Mouse (Mus musculus) forebrain, embryonic 10.5 days (tissue): ENCODE measurements around the gene Pcbp4. TPM values are rescaled to one million over a fixed set of nuclear protein-coding genes. Genes with fewer than 3 reads are reported as not detected.

ENCODE experiments used
- DNase-seq: peaks from one replicate; pipeline ENCODE4 v3.0.0-alpha.2; 2017; ENCODE audit warnings: low spot score; ENCODE audit errors: extremely low spot score
- H3K27ac ChIP-seq: fragments of 300-500 bp; sonication (generic); 2 replicates; pipeline ENCODE4 v1.5.1; 2016; ENCODE audit warnings: mild to moderate bottlenecking
- H3K27me3 ChIP-seq: fragments of 300-500 bp; sonication (generic); 2 replicates; pipeline ENCODE4 v1.6.1; 2016; ENCODE audit warnings: mild to moderate bottlenecking; ENCODE audit not compliant: poor library complexity, severe bottlenecking
- H3K36me3 ChIP-seq: fragments of 300-500 bp; sonication (generic); replicated peaks from 2 replicates; pipeline ENCODE4 v1.6.1; 2016; ENCODE audit warnings: mild to moderate bottlenecking, moderate library complexity
- H3K4me1 ChIP-seq: fragments of 300-500 bp; sonication (generic); 2 replicates; pipeline ENCODE4 v1.6.1; 2016
- H3K4me3 ChIP-seq: fragments of 300-500 bp; sonication (generic); 2 replicates; pipeline ENCODE4 v1.5.1; 2016; ENCODE audit warnings: mild to moderate bottlenecking, moderate library complexity
- H3K9me3 ChIP-seq: fragments of 300-500 bp; sonication (generic); 2 replicates; pipeline ENCODE4 v1.6.1; 2016; ENCODE audit warnings: mild to moderate bottlenecking, moderate library complexity
- WGBS: fragments of 180-500 bp; shearing (Covaris S2); methylation state at CpG from one replicate; pipeline ENCODE4 v1.1.7; 2016; 5-methylcytosine and 5-hydroxymethylcytosine counted together
- polyA plus RNA-seq: library from polyadenylated mRNA; unstranded; fragments of >200 nt; fragmentation: Nextera tagmentation; extraction: Ambion mirVana; gene quantifications from 2 replicates; pipeline ENCODE4 v1.2.1, GENCODE M21; 2016

The Pcbp4 gene
- polyA plus RNA-seq: 337 and 351 TPM in 2 replicates

DNA sequence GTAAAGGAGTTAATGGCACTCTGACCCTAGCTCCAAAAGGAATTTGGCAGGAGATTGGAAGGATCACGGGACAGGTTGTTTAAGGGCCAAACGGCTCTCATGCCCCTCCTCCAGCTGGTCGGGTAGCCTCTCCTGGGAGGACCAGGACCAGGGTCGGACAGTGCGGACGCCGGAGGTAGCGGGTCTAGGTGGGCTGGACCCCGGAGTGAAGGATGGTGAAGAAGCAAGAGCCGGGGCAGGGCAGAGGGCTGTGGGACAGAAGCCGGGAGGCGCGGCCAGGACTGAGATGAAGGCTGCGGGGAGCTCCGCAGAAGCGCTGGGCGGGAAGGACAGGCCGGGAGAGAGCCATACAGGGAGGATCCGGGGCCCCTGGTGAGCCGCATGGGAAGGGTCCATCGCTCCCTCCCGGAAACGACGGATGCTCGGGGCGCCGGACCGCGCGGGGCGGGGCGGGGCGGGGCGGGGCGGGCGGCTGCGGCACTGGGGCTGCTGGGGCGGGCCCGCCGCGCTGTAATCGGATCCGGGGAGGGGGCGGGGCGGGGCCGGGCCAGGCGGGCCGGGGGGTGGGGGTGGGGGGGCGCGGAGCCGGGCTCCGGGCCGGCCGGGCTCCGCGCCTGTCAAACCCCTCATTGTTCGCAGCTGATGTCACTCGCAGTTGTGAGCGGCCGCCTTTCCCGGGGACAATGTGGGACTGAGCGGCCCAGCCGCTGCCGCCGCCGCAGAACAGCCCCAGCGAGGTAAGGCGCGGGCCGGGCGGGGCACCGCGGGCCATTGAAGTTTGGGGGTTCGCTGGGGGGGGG, at the start of gene Pcbp4:
Gene Pcbp4 (plus strand): TSS at position 21 of the 800 bp plus-strand sequence.
- Histone ChIP-seq H3K4me1 (peaks cover 94% of the 10 kb centered on the region), H3K36me3 (peaks cover 25% of the 10 kb centered on the region), H3K9me3 (no peaks in the 10 kb centered on the region), H3K4me3 (peak within 1 kb of the TSS; percentile 93), H3K27ac (peak within 1 kb of the TSS; percentile 98), H3K27me3 (peaks cover 10% of the 10 kb centered on the region; the same call in 1 of the 2 replicates)
- WGBS: under 1% methylated on average over 63 of the region's 74 CpGs
- DNase-seq: peak; percentile 85

DNA sequence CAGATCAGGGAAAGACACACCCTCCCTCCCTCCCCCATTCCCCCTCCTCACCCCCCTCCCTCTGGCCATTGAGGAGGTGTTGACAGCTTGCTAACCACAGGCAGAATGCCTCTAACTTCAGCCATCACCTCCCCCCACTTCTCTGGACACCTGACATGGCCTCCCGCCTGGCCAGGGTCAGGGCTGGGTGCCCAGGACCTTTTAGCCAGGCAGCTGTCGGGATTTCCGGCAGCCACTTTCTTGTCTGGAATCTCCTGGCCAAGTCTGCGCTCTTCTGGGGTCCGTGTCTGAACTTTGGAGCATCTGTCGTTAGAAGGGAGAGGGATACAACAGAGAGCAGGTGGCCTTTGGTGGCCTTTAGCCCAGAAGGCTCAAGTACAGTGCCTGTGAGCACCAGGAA, 47.8 kb upstream of the Pcbp4 start:
- Histone ChIP-seq H3K36me3 (no peaks in the 10 kb centered on the region), H3K27ac (peak overlapping the region; percentile 26), H3K9me3 (peaks cover 6% of the 10 kb centered on the region; the same call in 1 of the 2 replicates), H3K4me3 (no peak overlapping the region), H3K27me3 (no peaks in the 10 kb centered on the region; the same call in 1 of the 2 replicates), H3K4me1 (peaks cover 46% of the 10 kb centered on the region)
- DNase-seq: no peak
- 45% methylated on average over 6 of the region's 6 CpGs for WGBS

DNA sequence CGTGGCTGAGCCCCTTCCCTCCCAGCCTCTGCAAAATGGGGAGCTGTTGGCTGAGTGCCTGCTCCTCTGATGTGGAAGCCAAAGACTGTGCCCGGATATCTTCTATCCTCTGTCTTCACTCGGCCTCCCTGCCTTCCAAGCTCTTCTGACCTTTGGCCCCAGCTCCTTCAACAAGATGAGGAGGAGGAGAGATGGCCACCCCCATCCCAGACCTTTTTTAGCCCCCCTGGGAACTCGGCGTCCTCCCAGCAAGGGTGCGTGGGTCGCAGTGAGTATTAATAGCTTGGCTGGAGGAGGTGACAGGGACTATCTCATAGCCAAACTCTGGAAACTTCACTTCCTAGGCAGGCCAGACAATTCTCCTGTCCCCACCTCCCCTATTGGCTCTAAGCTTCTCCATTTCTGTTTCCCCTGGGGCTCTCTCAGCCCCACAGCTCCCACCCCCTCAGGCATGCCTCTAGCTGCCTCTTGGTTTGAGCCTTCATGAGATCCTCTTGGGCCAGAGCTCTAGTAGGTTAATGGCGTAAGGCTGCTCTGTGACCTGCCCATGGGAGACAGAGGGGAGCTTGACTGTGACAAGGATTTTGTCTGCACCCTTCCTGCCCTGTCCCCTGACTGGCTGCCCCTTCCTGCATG, 46.5 kb upstream of the Pcbp4 start:
- Histone ChIP-seq H3K4me3 (no peak overlapping the region), H3K9me3 (peaks cover 6% of the 10 kb centered on the region; the same call in 1 of the 2 replicates), H3K27me3 (no peaks in the 10 kb centered on the region), H3K4me1 (peaks cover 59% of the 10 kb centered on the region), H3K27ac (peak overlapping the region; percentile 52), H3K36me3 (no peaks in the 10 kb centered on the region)
- WGBS: 74% methylated on average over 8 of the region's 8 CpGs
- DNase-seq: no peak

DNA sequence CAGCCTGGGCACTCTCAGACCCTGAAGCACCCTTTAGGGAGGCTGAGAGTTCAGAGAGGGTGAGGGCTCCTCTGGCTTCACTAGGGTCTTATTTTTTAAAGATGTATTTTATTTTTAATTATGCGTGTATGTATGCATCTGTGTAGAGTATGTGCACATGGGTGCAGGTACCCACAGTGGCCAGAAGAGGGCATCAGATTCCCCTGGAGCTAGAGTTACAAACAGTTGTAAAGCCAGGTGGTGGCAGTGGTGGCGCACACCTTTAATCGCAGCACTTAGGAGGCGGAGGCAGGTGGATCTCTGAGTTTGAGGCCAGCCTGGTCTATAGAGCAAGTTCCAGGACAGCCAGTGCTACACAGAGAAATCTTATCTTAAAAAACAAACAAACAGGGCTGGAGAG, 44.0 kb upstream of the Pcbp4 start:
- peaks cover 57% of the 10 kb centered on the region for H3K4me1 ChIP-seq
- H3K36me3 ChIP-seq: no peaks in the 10 kb centered on the region
- no peak overlapping the region for H3K27ac ChIP-seq
- 97% methylated on average over 4 of the region's 4 CpGs for WGBS
- H3K27me3 ChIP-seq: no peaks in the 10 kb centered on the region; the same call in 1 of the 2 replicates
- H3K4me3 ChIP-seq: no peak overlapping the region
- no peak for DNase-seq
- H3K9me3 ChIP-seq: peaks cover 6% of the 10 kb centered on the region; the same call in 1 of the 2 replicates

DNA sequence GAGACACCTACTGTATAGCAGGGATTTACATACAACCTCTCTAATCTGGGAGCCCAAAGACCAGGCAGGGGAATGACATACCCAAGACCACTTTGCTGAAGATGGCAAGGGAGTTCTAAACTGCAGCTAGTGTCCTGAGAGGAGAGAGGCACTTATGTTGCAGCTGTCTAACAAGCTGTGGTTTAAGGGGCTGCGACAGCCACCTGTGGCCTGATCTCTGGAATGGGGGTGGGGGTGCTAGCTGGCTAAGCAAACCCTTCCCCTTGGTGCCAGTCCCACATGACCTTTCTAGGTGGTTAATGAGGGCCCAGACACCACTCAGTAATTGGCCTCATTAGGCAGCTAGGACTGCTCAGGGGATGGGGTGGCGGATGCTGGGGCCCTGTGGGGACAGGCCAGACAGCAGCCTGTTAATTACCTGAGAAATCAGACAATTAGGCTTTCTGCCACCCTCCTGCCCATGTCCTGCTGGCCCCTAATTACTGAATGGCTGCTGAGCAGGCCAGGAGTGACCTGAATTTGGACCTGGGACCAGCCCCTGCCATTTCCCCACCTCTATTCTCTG, 42.9 kb upstream of the Pcbp4 start:
- Histone ChIP-seq H3K4me3 (no peak overlapping the region), H3K4me1 (peaks cover 54% of the 10 kb centered on the region), H3K9me3 (peaks cover 6% of the 10 kb centered on the region; the same call in 1 of the 2 replicates), H3K36me3 (no peaks in the 10 kb centered on the region), H3K27ac (peak overlapping the region; percentile 67), H3K27me3 (no peaks in the 10 kb centered on the region; the same call in 1 of the 2 replicates)
- DNase-seq: no peak
- 30% methylated on average over 2 of the region's 2 CpGs for WGBS

DNA sequence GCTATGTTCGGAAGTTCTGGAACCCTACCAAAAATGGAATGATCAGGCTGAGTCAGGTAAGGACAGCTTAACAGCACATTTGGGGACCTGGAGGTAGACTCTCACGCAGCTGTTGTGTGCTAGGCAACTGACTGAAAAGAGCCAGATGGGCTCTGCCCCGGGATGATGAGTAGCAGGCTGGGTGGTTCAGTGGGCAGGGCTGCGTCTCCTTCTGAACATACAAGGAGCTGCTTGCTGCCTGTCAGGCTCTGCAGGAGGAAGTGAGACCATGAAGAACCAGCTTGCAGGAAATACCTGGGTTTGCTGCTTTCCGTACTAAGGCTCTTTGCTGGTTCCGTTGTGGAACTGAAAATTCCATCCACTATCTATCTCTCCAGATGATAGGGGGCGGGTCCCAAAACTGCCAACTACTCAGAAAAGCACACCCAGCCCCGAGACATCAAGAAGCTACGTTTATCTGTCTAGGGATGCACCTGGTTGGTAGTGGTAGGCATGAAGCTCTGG, 41.9 kb upstream of the Pcbp4 start:
- H3K36me3 ChIP-seq: no peaks in the 10 kb centered on the region
- H3K27ac ChIP-seq: peak overlapping the region; percentile 67
- no peak overlapping the region for H3K4me3 ChIP-seq
- no peaks in the 10 kb centered on the region; the same call in 1 of the 2 replicates for H3K27me3 ChIP-seq
- DNase-seq: no peak
- H3K4me1 ChIP-seq: peaks cover 44% of the 10 kb centered on the region
- peaks cover 6% of the 10 kb centered on the region; the same call in 1 of the 2 replicates for H3K9me3 ChIP-seq
- WGBS: 81% methylated on average over 9 of the region's 9 CpGs

DNA sequence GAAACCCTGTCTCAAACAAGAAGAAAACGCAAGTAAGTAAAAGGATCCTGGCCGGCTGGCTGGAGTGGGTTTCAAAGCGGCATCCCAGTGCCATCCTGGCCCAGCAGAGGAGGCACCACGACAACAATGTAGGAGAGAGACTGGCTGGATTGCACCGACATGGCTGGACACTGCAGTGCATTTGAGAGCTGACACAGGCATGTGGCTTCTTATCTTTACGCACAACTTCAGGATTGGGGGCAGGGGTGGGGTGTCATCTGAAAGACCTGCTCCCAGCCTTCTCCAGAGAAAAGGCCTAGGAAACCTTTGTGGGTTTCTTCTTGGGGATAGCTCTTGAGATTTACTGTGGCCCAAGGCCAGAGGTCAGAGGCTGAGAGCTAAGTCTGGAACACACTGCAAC, 41.4 kb upstream of the Pcbp4 start:
- WGBS: 82% methylated on average over 6 of the region's 6 CpGs
- peak overlapping the region; percentile 62 for H3K27ac ChIP-seq

DNA sequence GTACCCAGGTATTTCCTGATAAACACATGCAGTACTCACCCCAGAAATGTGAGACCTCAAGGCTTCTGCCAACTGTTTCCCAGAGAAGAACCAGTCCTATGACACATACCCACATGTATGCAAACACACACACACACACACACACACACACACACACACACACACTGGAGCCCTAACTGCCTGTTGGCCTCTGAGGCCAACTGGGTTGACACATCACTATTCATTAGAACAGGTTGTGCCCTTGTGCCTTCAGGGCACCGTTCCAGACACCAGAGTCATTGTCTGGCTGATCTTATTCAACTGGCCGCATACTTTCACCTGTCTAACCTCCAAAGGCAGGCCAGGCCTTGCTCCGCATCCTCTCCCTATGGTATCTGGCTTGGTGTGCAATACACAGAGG, 40.9 kb upstream of the Pcbp4 start:
- H3K4me3 ChIP-seq: no peak overlapping the region
- no peak overlapping the region for H3K27ac ChIP-seq
- peaks cover 4% of the 10 kb centered on the region; the same call in 1 of the 2 replicates for H3K27me3 ChIP-seq
- peaks cover 6% of the 10 kb centered on the region; the same call in 1 of the 2 replicates for H3K9me3 ChIP-seq
- no peak for DNase-seq
- H3K36me3 ChIP-seq: no peaks in the 10 kb centered on the region
- WGBS: 67% methylated on average over 3 of the region's 3 CpGs
- peaks cover 37% of the 10 kb centered on the region for H3K4me1 ChIP-seq

More for the DNA sequence above, 41.4 kb upstream of the Pcbp4 start:
- DNase-seq: no peak
- H3K4me3 ChIP-seq: no peak overlapping the region
- peaks cover 38% of the 10 kb centered on the region for H3K4me1 ChIP-seq
- H3K36me3 ChIP-seq: no peaks in the 10 kb centered on the region
- no peaks in the 10 kb centered on the region; the same call in 1 of the 2 replicates for H3K27me3 ChIP-seq
- H3K9me3 ChIP-seq: peaks cover 6% of the 10 kb centered on the region; the same call in 1 of the 2 replicates

DNA sequence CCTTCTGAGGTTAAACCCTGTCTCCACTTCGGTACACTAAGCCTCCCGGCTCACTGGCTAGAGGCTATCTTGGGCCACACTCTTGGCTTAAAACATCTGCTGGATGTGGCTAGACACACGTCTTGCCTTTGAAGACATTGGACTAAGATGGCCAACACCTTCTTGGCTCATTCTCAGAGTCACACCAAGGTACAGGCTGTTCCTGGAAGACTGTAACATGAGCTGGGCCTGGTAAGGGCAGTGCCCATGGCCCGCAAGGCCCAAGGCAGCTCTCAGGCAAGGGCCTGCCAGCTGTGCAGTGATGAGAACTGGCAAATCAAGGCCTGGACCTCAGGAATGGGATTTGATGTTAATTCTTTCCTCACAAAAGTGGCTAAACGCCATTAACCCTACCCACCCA, 39.5 kb upstream of the Pcbp4 start:
- peaks cover 6% of the 10 kb centered on the region; the same call in 1 of the 2 replicates for H3K9me3 ChIP-seq
- no peaks in the 10 kb centered on the region for H3K36me3 ChIP-seq
- peak overlapping the region; percentile 36; the same call in 1 of the 2 replicates for H3K27ac ChIP-seq
- H3K27me3 ChIP-seq: peaks cover 18% of the 10 kb centered on the region
- 87% methylated on average over 5 of the region's 5 CpGs for WGBS
- H3K4me1 ChIP-seq: peaks cover 49% of the 10 kb centered on the region
- no peak overlapping the region for H3K4me3 ChIP-seq
- DNase-seq: no peak

DNA sequence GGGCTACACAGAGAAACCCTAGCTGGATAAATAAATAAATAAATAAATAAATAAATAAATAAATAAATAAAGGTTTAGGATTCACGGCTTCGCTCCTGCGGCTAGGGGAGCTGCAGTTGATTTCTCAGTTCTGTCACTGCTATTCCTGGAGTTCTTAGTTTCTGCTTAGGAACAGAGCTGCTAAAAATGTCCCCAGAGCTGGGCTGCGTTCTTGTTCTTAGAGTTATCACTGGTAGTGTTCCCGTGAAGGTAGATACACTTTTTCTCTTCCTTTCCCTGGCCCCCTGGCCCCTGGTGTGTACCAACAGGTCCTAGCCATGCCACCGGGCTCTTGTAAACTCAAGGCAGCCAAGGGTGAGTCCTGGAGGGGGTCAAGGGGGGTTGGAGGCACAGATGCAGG, 36.3 kb upstream of the Pcbp4 start:
- 86% methylated on average over 6 of the region's 6 CpGs for WGBS
- Histone ChIP-seq H3K27me3 (peaks cover 31% of the 10 kb centered on the region), H3K27ac (no peak overlapping the region), H3K4me3 (no peak overlapping the region), H3K4me1 (peaks cover 58% of the 10 kb centered on the region), H3K9me3 (no peaks in the 10 kb centered on the region), H3K36me3 (no peaks in the 10 kb centered on the region)
- DNase-seq: no peak

DNA sequence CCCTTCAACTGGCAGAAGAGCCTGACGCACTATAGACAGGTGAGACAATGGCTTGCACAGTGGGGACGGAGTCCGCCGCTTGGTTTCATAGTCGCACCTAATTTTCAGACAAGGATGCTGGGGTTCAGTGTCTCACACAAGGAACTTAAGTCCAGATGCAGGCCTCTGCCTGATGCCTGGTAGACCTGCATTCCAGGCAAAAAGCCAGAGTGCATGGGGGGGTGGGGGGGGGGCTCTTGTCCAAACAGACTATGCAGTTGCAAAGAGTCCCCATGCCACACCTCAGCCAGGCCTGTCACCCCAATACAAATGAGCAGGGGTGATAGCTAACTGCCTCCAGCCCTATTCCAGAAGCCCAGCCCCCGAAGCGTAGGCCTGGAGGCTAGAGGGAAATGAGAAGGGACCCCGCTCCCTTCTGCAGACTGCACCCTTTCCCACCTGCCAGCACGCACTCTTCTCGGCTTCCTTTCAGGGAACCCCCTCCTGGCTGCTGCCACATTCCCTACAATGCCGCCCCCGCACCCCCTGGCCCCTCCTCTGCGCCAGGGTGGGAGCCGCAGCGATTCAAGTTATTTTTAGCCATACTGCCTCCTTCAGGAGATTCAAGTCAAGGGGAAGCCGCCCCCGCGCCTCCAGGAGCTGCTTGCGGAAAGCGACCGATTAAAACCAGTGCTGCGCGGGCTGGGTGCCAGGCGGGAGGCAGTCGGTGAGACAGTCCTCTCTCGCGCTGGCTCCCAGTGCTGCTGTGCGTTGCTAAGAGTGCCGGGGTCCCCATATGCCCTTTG, 35.1 kb upstream of the Pcbp4 start:
- DNase-seq: peak; percentile 65
- peak overlapping the region; percentile 86 for H3K27ac ChIP-seq
- H3K27me3 ChIP-seq: peaks cover 31% of the 10 kb centered on the region
- H3K4me1 ChIP-seq: peaks cover 53% of the 10 kb centered on the region
- H3K4me3 ChIP-seq: peak overlapping the region; percentile 47
- WGBS: 15% methylated on average over 29 of the region's 29 CpGs
- H3K9me3 ChIP-seq: no peaks in the 10 kb centered on the region
- H3K36me3 ChIP-seq: no peaks in the 10 kb centered on the region

DNA sequence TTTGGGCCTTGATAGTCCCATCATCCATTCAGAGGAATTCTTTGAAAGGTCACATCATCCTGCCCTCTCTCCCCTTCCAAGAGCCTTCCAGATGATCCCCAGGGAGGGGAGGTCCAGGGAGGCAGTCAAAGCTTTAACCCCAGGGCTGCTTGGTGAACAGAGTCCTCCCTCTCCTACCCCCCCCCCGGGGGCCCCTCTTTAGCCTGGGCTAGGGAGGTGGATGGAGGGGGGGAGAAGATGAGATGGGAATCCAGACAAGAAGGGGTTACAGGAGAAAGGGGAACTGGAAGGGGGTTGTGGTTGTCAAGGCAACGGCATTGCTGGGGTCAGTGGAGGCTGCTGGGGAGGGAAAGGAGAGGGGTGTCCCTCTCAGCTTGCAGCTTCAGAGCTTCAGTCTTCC, 32.5 kb upstream of the Pcbp4 start:
- H3K27me3 ChIP-seq: peaks cover 31% of the 10 kb centered on the region
- peak; percentile 74 for DNase-seq
- no peaks in the 10 kb centered on the region for H3K36me3 ChIP-seq
- H3K4me1 ChIP-seq: peaks cover 53% of the 10 kb centered on the region
- WGBS: 0% methylated on average over 2 of the region's 2 CpGs
- H3K9me3 ChIP-seq: no peaks in the 10 kb centered on the region
- peak overlapping the region; percentile 33 for H3K4me3 ChIP-seq
- peak overlapping the region; percentile 83 for H3K27ac ChIP-seq
